Mouse (Mus musculus): ENCODE data around the gene Kat14.
"Not testable (repeated sequence)": the region's sequence is repeated elsewhere in the genome, so short reads cannot be mapped to it uniquely, and the experiment has no call there.

Kat14 gene

GRCm38 (mm10) chr2:144368400-144369019 lies at the start of gene Kat14, which contains the start of gene Pet117:
Gene Kat14, plus strand, starts transcription at chr2:144368983.
Gene Pet117, plus strand, starts transcription at chr2:144368996.
- peak; percentile 95 for DNase-seq (ENCODE audit: low spot score)

- no peak for DNase-seq (ENCODE audit: low spot score)
Measured at GRCm38 (mm10) chr2:144324218-144324617, 44.6 kb upstream of the Kat14 start.

- DNase-seq (ENCODE audit: low spot score) = no peak
Measured at GRCm38 (mm10) chr2:144329451-144329850, 39.3 kb upstream of the Kat14 start.

GRCm38 (mm10) chr2:144329937-144330336 lies 38.8 kb upstream of the Kat14 start:
- DNase-seq (ENCODE audit: low spot score) = no peak

- DNase-seq (ENCODE audit: low spot score) = peak; percentile 25
Measured at GRCm38 (mm10) chr2:144330352-144330959, 38.3 kb upstream of the Kat14 start.

- no peak for DNase-seq (ENCODE audit: low spot score)
Measured at GRCm38 (mm10) chr2:144330960-144331371, 37.8 kb upstream of the Kat14 start.

GRCm38 (mm10) chr2:144331401-144332302 lies 37.1 kb upstream of the Kat14 start, which contains the start of gene Ovol2:
Gene Ovol2, minus strand, starts transcription at chr2:144332146.
- peak; percentile 32 for DNase-seq (ENCODE audit: low spot score)

GRCm38 (mm10) chr2:144332486-144332885 lies 36.3 kb upstream of the Kat14 start:
- DNase-seq (ENCODE audit: low spot score) = no peak

- peak; percentile 11 for DNase-seq (ENCODE audit: low spot score)
Measured at GRCm38 (mm10) chr2:144333138-144333842, 35.5 kb upstream of the Kat14 start.

- DNase-seq (ENCODE audit: low spot score) = no peak
Measured at GRCm38 (mm10) chr2:144337230-144337629, 31.6 kb upstream of the Kat14 start.

GRCm38 (mm10) chr2:144337701-144338100 lies 31.1 kb upstream of the Kat14 start:
- no peak for DNase-seq (ENCODE audit: low spot score)

GRCm38 (mm10) chr2:144338149-144338548 lies 30.6 kb upstream of the Kat14 start:
- DNase-seq (ENCODE audit: low spot score) = not testable (repeated sequence)

- DNase-seq (ENCODE audit: low spot score) = no peak
Measured at GRCm38 (mm10) chr2:144343158-144343557, 25.6 kb upstream of the Kat14 start.

GRCm38 (mm10) chr2:144348525-144348924 lies 20.3 kb upstream of the Kat14 start:
- no peak for DNase-seq (ENCODE audit: low spot score)

GRCm38 (mm10) chr2:144352843-144353242 lies 15.9 kb upstream of the Kat14 start:
- DNase-seq (ENCODE audit: low spot score) = no peak

- DNase-seq (ENCODE audit: low spot score) = no peak
Measured at GRCm38 (mm10) chr2:144369020-144369421, 238 bp downstream of the Kat14 start.

GRCm38 (mm10) chr2:144369511-144369910 lies 728 bp downstream of the Kat14 start:
- no peak for DNase-seq (ENCODE audit: low spot score)

- DNase-seq (ENCODE audit: low spot score) = no peak
Measured at GRCm38 (mm10) chr2:144371566-144371965, 2.8 kb downstream of the Kat14 start.

GRCm38 (mm10) chr2:144373063-144373462 lies 4.3 kb downstream of the Kat14 start:
- DNase-seq (ENCODE audit: low spot score) = no peak

GRCm38 (mm10) chr2:144375063-144375703 lies 6.4 kb downstream of the Kat14 start:
- no peak for DNase-seq (ENCODE audit: low spot score)

- no peak for DNase-seq (ENCODE audit: low spot score)
Measured at GRCm38 (mm10) chr2:144381293-144381692, 12.5 kb downstream of the Kat14 start.

All from ovary, postnatal 36 days (tissue).